Mouse (Mus musculus): ENCODE results near the gene Cops6. TPM values are rescaled to one million over a fixed set of nuclear protein-coding genes. Genes with fewer than 3 reads are reported as not detected.
A peak's percentile ranks its signal among the peaks of the same experiment; 100 is the strongest.

Cops6 gene
- polyA plus RNA-seq, 1 experiment from 2014 or later = 281 TPM

DNA sequence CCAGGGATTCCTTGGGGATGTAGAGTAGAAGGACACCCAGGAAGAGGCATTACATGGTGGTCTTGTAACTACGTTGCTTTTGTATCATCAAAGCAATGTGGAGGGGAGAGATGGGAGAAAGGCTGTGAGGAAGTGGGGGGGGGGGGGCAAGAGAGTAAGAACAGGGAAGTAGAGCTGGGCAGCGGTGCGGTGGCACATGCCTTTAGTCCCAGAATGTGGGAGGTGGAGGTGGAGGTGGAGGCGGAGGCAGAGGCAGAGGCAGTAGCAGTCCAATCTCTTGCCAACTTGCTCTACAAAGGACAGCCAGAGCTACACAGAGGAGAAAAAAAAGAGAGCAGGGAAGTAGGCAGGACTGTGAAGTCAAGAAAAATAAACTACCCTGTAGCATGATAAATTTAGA, 22.3 kb upstream of the Cops6 start:
- Histone ChIP-seq H3K36me3 (ENCODE audit: control insufficient read depth, insufficient read depth, low read length) (no peaks in the 10 kb centered on the region; the same call in 1 of the 2 replicates), H3K4me1 (ENCODE audit: control insufficient read depth, insufficient read depth, low read length) (no peaks in the 10 kb centered on the region), H3K27me3 (ENCODE audit: control insufficient read depth, insufficient read depth, low read length) (no peaks in the 10 kb centered on the region), H3K4me2 (ENCODE audit: low read depth, low read length) (no peak overlapping the region), H3K9me3 (replicated peaks; ENCODE audit: control insufficient read depth, low read length) (no peaks in the 10 kb centered on the region), H3K4me3 (replicated peaks; ENCODE audit: low read length) (no peak overlapping the region), H3K9ac (ENCODE audit: low read length) (no peak overlapping the region), H3K27ac (ENCODE audit: low read length) (no peak overlapping the region)
- no peak for ATAC-seq (ENCODE audit: insufficient read depth, low FRiP score)
- 77% methylated on average over 4 of the region's 4 CpGs for WGBS

DNA sequence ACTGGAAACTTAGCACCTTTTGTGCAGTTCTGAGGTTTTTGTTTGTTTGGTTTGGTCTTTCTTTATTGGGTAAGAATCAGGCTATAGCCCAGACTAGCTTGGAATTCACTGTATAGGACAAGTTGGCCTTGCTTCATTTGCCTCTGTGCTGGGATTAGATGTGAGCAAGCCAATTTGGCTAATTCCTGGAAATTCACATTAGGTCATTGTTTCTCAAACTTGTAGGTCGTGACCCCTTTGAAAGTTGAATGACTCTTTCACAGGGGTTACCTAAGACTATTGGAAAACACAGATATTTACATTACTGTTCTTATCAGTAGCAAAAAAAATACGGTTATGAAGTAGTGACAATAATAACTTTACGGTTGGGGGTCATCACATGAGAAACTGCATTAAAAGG, 6.5 kb upstream of the Cops6 start:
- Histone ChIP-seq H3K4me2 (ENCODE audit: low read depth, low read length) (peak overlapping the region; percentile 77), H3K27me3 (ENCODE audit: control insufficient read depth, insufficient read depth, low read length) (no peaks in the 10 kb centered on the region), H3K27ac (ENCODE audit: low read length) (no peak overlapping the region), H3K9ac (ENCODE audit: low read length) (peak overlapping the region; percentile 89; the same call in 1 of the 2 replicates), H3K36me3 (ENCODE audit: control insufficient read depth, insufficient read depth, low read length) (peaks cover 12% of the 10 kb centered on the region; the same call in 1 of the 2 replicates), H3K9me3 (replicated peaks; ENCODE audit: control insufficient read depth, low read length) (no peaks in the 10 kb centered on the region), H3K4me1 (ENCODE audit: control insufficient read depth, insufficient read depth, low read length) (no peaks in the 10 kb centered on the region; the same call in 1 of the 2 replicates), H3K4me3 (replicated peaks; ENCODE audit: low read length) (peak overlapping the region; percentile 74)
- WGBS = 62% methylated on average over 3 of the region's 3 CpGs
- ATAC-seq (ENCODE audit: insufficient read depth, low FRiP score) = no peak

DNA sequence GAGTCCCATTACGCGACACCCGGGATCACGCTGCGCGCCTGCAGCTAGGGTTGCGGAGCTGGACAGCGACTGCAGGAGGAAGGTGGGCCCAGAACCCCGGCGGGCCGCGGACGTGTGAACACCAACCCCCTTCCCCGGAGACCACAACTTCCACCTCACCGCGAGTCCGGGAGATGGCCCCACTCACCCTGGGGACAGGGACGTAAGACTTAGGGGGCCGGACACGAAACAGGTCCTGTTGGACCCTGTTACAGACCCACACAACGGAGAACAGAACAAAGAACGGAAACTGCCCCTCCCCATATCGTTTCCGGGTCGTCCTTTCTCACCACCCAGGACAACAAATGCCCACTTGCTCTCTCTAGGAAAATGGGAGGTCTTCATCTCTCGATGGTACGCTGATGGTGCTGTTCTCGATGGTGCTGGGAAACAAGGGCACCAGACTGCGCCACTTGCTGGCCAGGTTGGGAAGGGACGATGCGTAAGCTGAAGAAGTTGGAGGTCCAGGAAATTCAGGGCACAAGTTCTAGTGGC, 5.4 kb upstream of the Cops6 start, which contains the start of gene Zfp113:
Gene Zfp113, minus strand, starts transcription at position 302 of the 534 bp plus-strand sequence.
- H3K9me3 ChIP-seq (replicated peaks; ENCODE audit: control insufficient read depth, low read length) = no peaks in the 10 kb centered on the region
- no peaks in the 10 kb centered on the region for H3K27me3 ChIP-seq (ENCODE audit: control insufficient read depth, insufficient read depth, low read length)
- H3K27ac ChIP-seq (ENCODE audit: low read length) = peak within 1 kb of the TSS; percentile 90
- H3K4me3 ChIP-seq (replicated peaks; ENCODE audit: low read length) = peak within 1 kb of the TSS; percentile 74
- under 1% methylated on average over 31 of the region's 31 CpGs for WGBS
- peak; percentile 97 for ATAC-seq (ENCODE audit: insufficient read depth, low FRiP score)
- H3K9ac ChIP-seq (ENCODE audit: low read length) = peak within 1 kb of the TSS; percentile 89
- no peaks in the 10 kb centered on the region; the same call in 1 of the 2 replicates for H3K4me1 ChIP-seq (ENCODE audit: control insufficient read depth, insufficient read depth, low read length)
- H3K36me3 ChIP-seq (ENCODE audit: control insufficient read depth, insufficient read depth, low read length) = peaks cover 9% of the 10 kb centered on the region; the same call in 1 of the 2 replicates
- peak within 1 kb of the TSS; percentile 77 for H3K4me2 ChIP-seq (ENCODE audit: low read depth, low read length)

DNA sequence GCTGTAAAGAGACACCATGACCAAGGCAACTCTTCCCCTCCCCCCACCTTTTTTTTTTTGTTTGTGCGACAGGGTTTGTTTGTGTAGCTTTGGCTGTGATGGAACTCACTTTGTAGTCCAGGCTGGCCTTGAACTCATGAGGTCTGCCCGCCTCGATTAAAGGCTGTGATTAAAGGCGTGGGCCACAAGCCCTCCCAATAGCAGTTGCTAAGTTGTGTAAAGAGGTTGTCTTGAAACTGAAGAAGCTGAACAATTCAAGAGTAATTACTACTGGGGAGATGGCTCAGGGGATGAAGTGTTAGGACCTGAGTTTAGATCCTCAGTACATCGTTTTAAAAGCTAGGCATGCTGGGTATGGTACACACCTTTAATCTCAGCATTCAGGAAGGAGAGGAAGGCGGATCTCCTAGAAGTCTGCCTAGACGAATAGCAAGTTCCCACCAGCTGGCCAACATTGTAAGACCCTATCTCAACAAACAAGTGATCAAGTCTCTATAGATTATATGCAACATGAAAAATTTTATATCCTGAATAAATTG, 578 bp upstream of the Cops6 start:
- no peaks in the 10 kb centered on the region for H3K27me3 ChIP-seq (ENCODE audit: control insufficient read depth, insufficient read depth, low read length)
- H3K9me3 ChIP-seq (replicated peaks; ENCODE audit: control insufficient read depth, low read length) = no peaks in the 10 kb centered on the region
- WGBS = 62% methylated on average over 7 of the region's 7 CpGs
- peak overlapping the region; percentile 74 for H3K4me3 ChIP-seq (replicated peaks; ENCODE audit: low read length)
- ATAC-seq (ENCODE audit: insufficient read depth, low FRiP score) = no peak
- peak overlapping the region; percentile 55 for H3K4me2 ChIP-seq (ENCODE audit: low read depth, low read length)
- H3K36me3 ChIP-seq (ENCODE audit: control insufficient read depth, insufficient read depth, low read length) = peaks cover 6% of the 10 kb centered on the region
- peak overlapping the region; percentile 82 for H3K9ac ChIP-seq (ENCODE audit: low read length)
- no peak overlapping the region for H3K27ac ChIP-seq (ENCODE audit: low read length)
- peaks cover 11% of the 10 kb centered on the region; the same call in 1 of the 2 replicates for H3K4me1 ChIP-seq (ENCODE audit: control insufficient read depth, insufficient read depth, low read length)

DNA sequence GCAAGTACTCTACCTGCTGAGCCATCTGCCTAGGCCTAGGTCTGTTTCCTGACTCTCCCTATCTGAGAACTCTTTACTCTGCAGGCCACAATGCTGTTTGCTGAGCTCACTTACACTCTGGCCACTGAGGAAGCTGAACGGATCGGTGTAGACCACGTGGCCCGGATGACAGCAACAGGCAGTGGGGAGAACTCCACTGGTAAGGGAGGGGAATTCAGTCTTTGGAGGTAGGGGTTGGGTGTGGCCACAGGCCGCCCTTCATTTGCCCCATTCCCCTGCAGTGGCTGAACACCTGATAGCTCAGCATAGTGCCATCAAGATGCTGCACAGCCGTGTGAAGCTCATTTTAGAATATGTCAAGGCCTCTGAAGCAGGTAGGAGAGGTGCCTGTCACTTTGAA, 2.2 kb downstream of the Cops6 start:
- WGBS = 55% methylated on average over 6 of the region's 6 CpGs
- Histone ChIP-seq H3K4me1 (ENCODE audit: control insufficient read depth, insufficient read depth, low read length) (peaks cover 11% of the 10 kb centered on the region; the same call in 1 of the 2 replicates), H3K36me3 (ENCODE audit: control insufficient read depth, insufficient read depth, low read length) (peaks cover 27% of the 10 kb centered on the region)

DNA sequence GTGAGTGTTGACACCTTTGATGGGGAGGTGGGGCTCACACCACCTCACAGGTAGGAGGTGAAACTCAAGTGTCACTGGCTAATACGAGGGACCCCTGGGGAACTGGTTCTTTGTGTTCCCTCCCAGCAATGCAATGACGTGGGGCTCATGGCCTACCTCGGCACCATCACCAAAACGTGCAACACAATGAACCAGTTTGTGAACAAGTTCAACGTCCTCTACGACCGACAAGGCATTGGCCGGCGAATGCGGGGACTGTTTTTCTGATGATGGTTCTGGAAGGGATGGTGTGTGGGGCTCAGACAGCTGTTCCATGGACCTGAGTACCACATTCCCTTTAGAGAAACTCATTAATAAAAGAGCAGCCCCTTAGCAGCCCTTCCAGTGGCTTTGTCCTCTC, 2.7 kb downstream of the Cops6 start:
- no peak for ATAC-seq (ENCODE audit: insufficient read depth, low FRiP score)

More for the DNA sequence above, 2.2 kb downstream of the Cops6 start:
- no peak overlapping the region for H3K4me2 ChIP-seq (ENCODE audit: low read depth, low read length)
- no peak overlapping the region for H3K4me3 ChIP-seq (replicated peaks; ENCODE audit: low read length)
- H3K27me3 ChIP-seq (ENCODE audit: control insufficient read depth, insufficient read depth, low read length) = no peaks in the 10 kb centered on the region
- ATAC-seq (ENCODE audit: insufficient read depth, low FRiP score) = no peak
- H3K9ac ChIP-seq (ENCODE audit: low read length) = no peak overlapping the region
- no peak overlapping the region for H3K27ac ChIP-seq (ENCODE audit: low read length)
- H3K9me3 ChIP-seq (replicated peaks; ENCODE audit: control insufficient read depth, low read length) = no peaks in the 10 kb centered on the region

DNA sequence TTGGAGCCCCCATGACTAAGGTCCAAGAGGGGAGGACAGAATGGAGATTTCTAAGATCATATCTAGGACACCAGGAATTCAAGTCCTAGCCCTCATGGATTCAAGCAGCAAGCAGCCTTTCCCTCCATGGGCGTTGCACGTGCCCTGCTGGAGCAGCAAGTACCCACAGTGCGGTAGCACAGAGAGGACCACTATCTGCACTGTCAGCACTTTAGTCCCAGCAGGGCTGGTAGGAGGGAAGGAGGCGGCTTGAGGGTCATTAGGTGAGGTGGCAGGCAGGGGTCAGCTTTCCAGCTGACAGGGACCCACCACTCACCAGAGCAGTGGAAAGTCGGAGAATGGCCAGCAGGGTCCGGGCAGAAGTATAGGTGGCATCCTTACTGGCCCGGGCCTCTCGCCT, 4.7 kb downstream of the Cops6 start:
- no peak overlapping the region for H3K4me2 ChIP-seq (ENCODE audit: low read depth, low read length)
- H3K27me3 ChIP-seq (ENCODE audit: control insufficient read depth, insufficient read depth, low read length) = no peaks in the 10 kb centered on the region
- H3K4me1 ChIP-seq (ENCODE audit: control insufficient read depth, insufficient read depth, low read length) = peaks cover 15% of the 10 kb centered on the region; the same call in 1 of the 2 replicates
- no peak for ATAC-seq (ENCODE audit: insufficient read depth, low FRiP score)
- H3K9ac ChIP-seq (ENCODE audit: low read length) = no peak overlapping the region
- peaks cover 27% of the 10 kb centered on the region for H3K36me3 ChIP-seq (ENCODE audit: control insufficient read depth, insufficient read depth, low read length)
- H3K27ac ChIP-seq (ENCODE audit: low read length) = no peak overlapping the region
- H3K4me3 ChIP-seq (replicated peaks; ENCODE audit: low read length) = no peak overlapping the region
- H3K9me3 ChIP-seq (replicated peaks; ENCODE audit: control insufficient read depth, low read length) = no peaks in the 10 kb centered on the region
- WGBS = 77% methylated on average over 8 of the region's 8 CpGs

More for the DNA sequence above, 2.7 kb downstream of the Cops6 start:
- peaks cover 27% of the 10 kb centered on the region for H3K36me3 ChIP-seq (ENCODE audit: control insufficient read depth, insufficient read depth, low read length)
- no peak overlapping the region for H3K27ac ChIP-seq (ENCODE audit: low read length)
- no peak overlapping the region for H3K4me2 ChIP-seq (ENCODE audit: low read depth, low read length)
- H3K27me3 ChIP-seq (ENCODE audit: control insufficient read depth, insufficient read depth, low read length) = no peaks in the 10 kb centered on the region
- H3K4me1 ChIP-seq (ENCODE audit: control insufficient read depth, insufficient read depth, low read length) = peaks cover 11% of the 10 kb centered on the region; the same call in 1 of the 2 replicates
- H3K9me3 ChIP-seq (replicated peaks; ENCODE audit: control insufficient read depth, low read length) = no peaks in the 10 kb centered on the region
- no peak overlapping the region for H3K9ac ChIP-seq (ENCODE audit: low read length)
- WGBS = 66% methylated on average over 10 of the region's 10 CpGs
- no peak overlapping the region for H3K4me3 ChIP-seq (replicated peaks; ENCODE audit: low read length)

DNA sequence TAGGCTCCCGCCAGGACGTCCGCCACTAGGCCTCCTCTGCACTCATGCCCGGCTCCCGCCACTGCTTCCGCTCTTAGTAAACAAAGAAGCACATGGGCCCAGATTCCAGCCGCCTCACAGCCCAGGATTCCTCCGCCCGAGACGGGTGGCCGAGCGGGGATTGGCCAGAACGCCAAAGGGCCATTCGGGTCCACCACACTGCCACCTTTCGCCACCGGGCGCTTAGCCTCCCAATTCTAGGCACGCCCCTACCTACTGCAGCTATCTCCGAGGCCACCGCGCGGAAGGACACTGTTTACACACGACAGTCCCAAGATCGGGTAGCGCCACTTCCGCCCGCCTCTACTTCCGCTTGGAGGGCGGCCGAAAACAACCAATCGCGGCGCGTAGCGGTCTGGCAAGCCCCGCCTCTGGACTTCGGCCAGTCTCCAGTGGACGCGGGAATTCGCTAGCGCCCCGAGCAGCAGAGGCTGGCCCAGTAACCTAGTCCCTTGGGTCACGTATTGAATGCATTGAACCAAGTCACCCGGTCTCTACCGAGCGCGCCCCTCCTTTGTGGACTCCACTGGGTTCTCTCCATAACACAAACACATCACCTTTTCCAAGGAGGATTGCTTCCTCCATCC, 10.2 kb downstream of the Cops6 start:
- peak; percentile 88 for ATAC-seq (ENCODE audit: insufficient read depth, low FRiP score)
- WGBS = under 1% methylated on average over 47 of the region's 47 CpGs
- peak overlapping the region; percentile 84 for H3K9ac ChIP-seq (ENCODE audit: low read length)
- peak overlapping the region; percentile 83 for H3K4me3 ChIP-seq (replicated peaks; ENCODE audit: low read length)
- peak overlapping the region; percentile 77 for H3K4me2 ChIP-seq (ENCODE audit: low read depth, low read length)
- no peaks in the 10 kb centered on the region for H3K9me3 ChIP-seq (replicated peaks; ENCODE audit: control insufficient read depth, low read length)
- H3K36me3 ChIP-seq (ENCODE audit: control insufficient read depth, insufficient read depth, low read length) = peaks cover 21% of the 10 kb centered on the region
- no peaks in the 10 kb centered on the region for H3K27me3 ChIP-seq (ENCODE audit: control insufficient read depth, insufficient read depth, low read length)
- H3K4me1 ChIP-seq (ENCODE audit: control insufficient read depth, insufficient read depth, low read length) = peaks cover 11% of the 10 kb centered on the region
- peak overlapping the region; percentile 98 for H3K27ac ChIP-seq (ENCODE audit: low read length)
